Mouse (Mus musculus) G1E (cell line): ENCODE data around the gene Ubald2.

ENCODE experiments used
- CTCF ChIP-seq: IDR thresholded peaks from 2 replicates; pipeline ENCODE4 v1.5.1; 2012; ENCODE audit warnings: low read depth, low read length, inconsistent platforms, mixed read lengths
- GATA1 ChIP-seq: IDR thresholded peaks from 2 replicates; pipeline ENCODE4 v1.6.1; 2012; ENCODE audit warnings: borderline replicate concordance, low read length, inconsistent platforms, mixed read lengths
- GATA2 ChIP-seq: IDR thresholded peaks from 2 replicates; pipeline ENCODE4 v1.6.1; 2012; ENCODE audit warnings: low read depth, low read length, inconsistent platforms, borderline replicate concordance

DNA sequence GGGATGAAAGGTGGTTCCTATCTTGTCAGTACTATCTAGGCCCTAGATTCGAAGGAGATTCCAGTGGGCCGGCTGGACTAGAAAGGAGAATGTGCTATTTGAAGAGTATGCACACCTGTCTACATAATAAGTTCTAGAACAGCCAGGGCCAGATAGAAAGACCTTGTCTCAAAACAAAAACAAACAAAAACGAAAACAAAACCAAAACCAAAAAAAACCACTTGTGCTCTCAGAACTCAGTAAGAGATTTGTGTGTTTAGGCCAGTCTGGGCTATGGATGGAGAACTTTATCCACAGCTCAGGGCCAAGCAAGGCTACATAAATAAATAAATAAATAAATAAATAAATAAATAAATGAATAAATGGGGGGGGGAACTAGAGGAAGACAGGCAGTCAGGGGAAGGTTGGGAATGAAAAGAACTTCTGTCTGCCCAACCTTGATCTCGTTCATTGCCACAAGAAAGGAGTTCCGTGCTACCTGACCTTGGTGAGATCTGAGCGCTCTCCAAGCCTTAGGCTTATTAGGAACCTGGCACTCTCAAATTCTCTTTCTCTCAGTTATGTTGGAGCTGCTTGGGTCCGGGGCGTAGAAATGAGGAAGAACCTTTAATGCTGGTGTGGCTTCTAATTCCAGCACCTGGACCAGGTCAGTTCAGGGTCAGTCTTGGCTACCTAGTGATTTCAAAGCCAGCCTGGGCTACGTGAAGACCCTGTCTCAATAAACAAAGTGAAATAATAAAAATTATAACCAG is 3.9 kb upstream of the Ubald2 start:
- TF ChIP-seq CTCF (no peak), GATA2 (no peak), GATA1 (no peak)
